Mouse (Mus musculus) bone marrow, adult 2 months (tissue): ENCODE results near the gene Dph2.

Experiments
- CTCF ChIP-seq: fragments of 200-500 bp; IDR thresholded peaks from 2 replicates; pipeline ENCODE4 v1.5.1; 2011; ENCODE audit warnings: low read length, control low read depth; ENCODE audit not compliant: control insufficient read depth, insufficient read depth
- POLR2A ChIP-seq: fragments of 200-500 bp; IDR thresholded peaks from 2 replicates; pipeline ENCODE4 v1.6.1; 2011; ENCODE audit warnings: low read depth, mild to moderate bottlenecking, control low read depth, low read length, borderline replicate concordance; ENCODE audit not compliant: control insufficient read depth

GRCm38 (mm10) chr4:117933248-117933647, 41.4 kb upstream of the Dph2 start:
- no peak for TF ChIP-seq POLR2A
- TF ChIP-seq CTCF = no peak
